In genomic region chr2:77003148-77003547, GRCm38 (mm10) we compare ENCODE assay signal across 19 mouse cellular contexts.
"Had no signal": no experiment of that assay in that cellular context is flagged by ENCODE, and none has a peak within 500 bp of the region (broad histone marks: within the 10 kb centered on the region; RNA-seq: fewer than 3 reads in every experiment).

No protein-coding gene starts in this region.

- H3K27ac ChIP-seq: liver, embryonic 12.5 days; liver, embryonic 14.5 days; lung, embryonic 15.5 days; midbrain, embryonic 10.5 days; midbrain, embryonic 12.5 days; neural tube, embryonic 13.5 days; neural tube, embryonic 15.5 days had no signal

- H3K9ac ChIP-seq: liver, embryonic 12.5 days; liver, embryonic 14.5 days; lung, embryonic 15.5 days; midbrain, embryonic 12.5 days; neural tube, embryonic 13.5 days; neural tube, embryonic 15.5 days had no signal

- H3K4me1 ChIP-seq: liver, embryonic 12.5 days; lung, embryonic 15.5 days; midbrain, embryonic 10.5 days; midbrain, embryonic 12.5 days; neural tube, embryonic 15.5 days had no signal

- H3K27me3 ChIP-seq: liver, embryonic 12.5 days; lung, embryonic 15.5 days; midbrain, embryonic 12.5 days; neural tube, embryonic 13.5 days; neural tube, embryonic 15.5 days had no signal

- DNase-seq: lung, postnatal 14 days; midbrain, embryonic 14.5 days; retina, postnatal 1 day; right cerebral cortex, adult 18-20 months; right cerebral cortex, postnatal 25 days; right cerebral cortex, postnatal 4 days; spleen, adult 18-20 months; thymus, adult 18-20 months; thymus, postnatal 14 days; thymus, postnatal 36 days had no signal

- H3K4me3 ChIP-seq: liver, embryonic 12.5 days; lung, embryonic 15.5 days; midbrain, embryonic 10.5 days; midbrain, embryonic 12.5 days; myocyte; neural tube, embryonic 13.5 days; neural tube, embryonic 15.5 days had no signal

- ATAC-seq: liver, embryonic 12.5 days; midbrain, embryonic 16.5 days had no signal

- H3K36me3 ChIP-seq: liver, embryonic 12.5 days; lung, embryonic 15.5 days; midbrain, embryonic 10.5 days; midbrain, embryonic 12.5 days; neural tube, embryonic 13.5 days; neural tube, embryonic 15.5 days had no signal

- H3K9me3 ChIP-seq: liver, embryonic 12.5 days; lung, embryonic 15.5 days; midbrain, embryonic 10.5 days; midbrain, embryonic 12.5 days; neural tube, embryonic 13.5 days; neural tube, embryonic 15.5 days had no signal

- H3K4me2 ChIP-seq: liver, embryonic 12.5 days; lung, embryonic 15.5 days; midbrain, embryonic 12.5 days; neural tube, embryonic 13.5 days; neural tube, embryonic 15.5 days had no signal
